Mouse (Mus musculus): ENCODE measurements around the gene Xpo6. TPM values are rescaled to one million over a fixed set of nuclear protein-coding genes. Genes with fewer than 3 reads are reported as not detected.

Xpo6 gene
- polyA plus RNA-seq, 1 experiment from 2014 or later, result 20.8 TPM

DNA sequence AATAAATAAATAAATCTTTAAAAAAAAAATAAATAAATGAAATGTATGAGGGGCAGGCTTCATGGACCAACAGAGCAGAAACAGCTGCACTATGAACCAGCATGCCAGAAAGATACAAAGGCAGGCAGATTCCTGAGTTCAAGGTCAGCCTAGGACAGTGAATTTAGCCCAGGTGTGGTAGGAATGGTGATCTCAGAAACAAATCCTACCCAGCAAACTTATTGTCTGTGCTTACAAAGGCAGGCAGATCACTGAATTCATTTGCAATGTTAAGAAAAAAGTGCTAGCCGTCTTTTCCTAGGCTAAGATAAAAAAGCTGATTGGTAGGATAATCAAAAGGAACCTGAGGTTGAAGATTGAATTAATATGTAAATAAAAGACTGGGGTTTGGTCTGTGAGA lies 54.1 kb downstream of the Xpo6 start:
- no peaks in the 10 kb centered on the region for H3K4me1 ChIP-seq (ENCODE audit: insufficient read depth, low read depth, low read length)
- WGBS, result 70% methylated on average over 1 of the region's 1 CpGs
- DNase-seq (ENCODE audit: low spot score) (no peak), ATAC-seq (no peak)
- H3K4me3 ChIP-seq (ENCODE audit: low read depth, low read length), result no peak overlapping the region
- H3K27ac ChIP-seq (ENCODE audit: low read length), result no peak overlapping the region
- H3K27me3 ChIP-seq (replicated peaks; ENCODE audit: insufficient read depth, low read length), result no peaks in the 10 kb centered on the region
- no peaks in the 10 kb centered on the region for H3K9me3 ChIP-seq (ENCODE audit: low read length)
- no peak overlapping the region for H3K9ac ChIP-seq (replicated peaks; ENCODE audit: low read depth)
- no peak overlapping the region for H3K4me2 ChIP-seq (replicated peaks; ENCODE audit: low read depth, low read length)
- H3K36me3 ChIP-seq (ENCODE audit: insufficient read depth, low read length), result peaks cover 15% of the 10 kb centered on the region
- TF ChIP-seq EP300 (IDR thresholded peaks at IDR 0.05) (no peak), CTCF (IDR thresholded peaks at IDR 0.05) (no peak)

DNA sequence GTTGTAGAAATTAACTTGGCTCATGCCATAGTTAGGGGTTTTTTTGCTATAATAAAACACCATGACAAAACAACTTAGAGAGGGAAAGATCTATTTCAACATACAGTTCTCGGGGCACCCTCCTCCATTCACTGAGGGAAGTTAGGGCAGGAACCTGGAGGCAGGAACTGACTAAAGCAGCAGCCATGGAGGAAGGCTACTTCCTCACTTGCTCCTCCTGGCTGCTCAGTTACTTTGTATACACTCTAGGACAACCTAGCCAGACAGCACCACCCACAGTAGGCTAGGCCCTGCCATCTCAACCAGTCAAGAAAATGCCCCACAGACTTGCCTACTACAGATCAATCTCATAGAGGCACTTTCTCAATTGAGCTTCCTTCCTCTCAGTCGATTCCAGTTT lies 55.9 kb downstream of the Xpo6 start:
- Histone ChIP-seq H3K9ac (replicated peaks; ENCODE audit: low read depth) (no peak overlapping the region), H3K27ac (ENCODE audit: low read length) (no peak overlapping the region), H3K36me3 (ENCODE audit: insufficient read depth, low read length) (peaks cover 17% of the 10 kb centered on the region), H3K4me3 (ENCODE audit: low read depth, low read length) (no peak overlapping the region), H3K27me3 (replicated peaks; ENCODE audit: insufficient read depth, low read length) (no peaks in the 10 kb centered on the region), H3K4me2 (replicated peaks; ENCODE audit: low read depth, low read length) (no peak overlapping the region), H3K9me3 (ENCODE audit: low read length) (no peaks in the 10 kb centered on the region), H3K4me1 (ENCODE audit: insufficient read depth, low read depth, low read length) (no peaks in the 10 kb centered on the region)
- 72% methylated on average over 2 of the region's 2 CpGs for WGBS
- DNase-seq (ENCODE audit: low spot score), result no peak
- no peak for ATAC-seq
- TF ChIP-seq EP300 (IDR thresholded peaks at IDR 0.05) (no peak), CTCF (IDR thresholded peaks at IDR 0.05) (no peak)

DNA sequence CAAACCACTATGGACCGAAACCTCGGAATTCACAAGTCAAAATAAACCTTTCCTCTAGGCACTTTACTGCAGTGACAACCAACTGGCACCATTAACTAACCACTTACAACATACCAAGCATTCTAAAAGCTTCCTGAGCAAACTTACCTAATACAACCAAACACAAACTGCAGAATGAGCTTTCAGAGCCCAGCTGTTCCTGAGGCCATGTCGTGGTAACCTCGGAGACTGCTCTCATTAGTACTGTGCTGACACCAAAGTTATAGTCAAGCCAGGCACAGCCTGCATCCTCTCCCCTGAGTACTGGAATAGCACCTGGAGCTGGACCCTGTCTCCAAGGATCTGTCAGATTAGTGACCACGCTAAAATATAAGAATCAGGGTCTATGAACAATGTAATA lies 62.5 kb downstream of the Xpo6 start:
- no peak overlapping the region for H3K4me3 ChIP-seq (ENCODE audit: low read depth, low read length)
- H3K4me1 ChIP-seq (ENCODE audit: insufficient read depth, low read depth, low read length), result no peaks in the 10 kb centered on the region
- no peak overlapping the region for H3K4me2 ChIP-seq (replicated peaks; ENCODE audit: low read depth, low read length)
- no peaks in the 10 kb centered on the region for H3K9me3 ChIP-seq (ENCODE audit: low read length)
- no peak for ATAC-seq
- no peak for TF ChIP-seq CTCF (IDR thresholded peaks at IDR 0.05)
- TF ChIP-seq EP300 (IDR thresholded peaks at IDR 0.05), result no peak
- no peaks in the 10 kb centered on the region for H3K27me3 ChIP-seq (replicated peaks; ENCODE audit: insufficient read depth, low read length)
- DNase-seq (ENCODE audit: low spot score), result no peak
- no peak overlapping the region for H3K9ac ChIP-seq (replicated peaks; ENCODE audit: low read depth)
- H3K36me3 ChIP-seq (ENCODE audit: insufficient read depth, low read length), result peaks cover 13% of the 10 kb centered on the region
- no peak overlapping the region for H3K27ac ChIP-seq (ENCODE audit: low read length)
- 80% methylated on average over 5 of the region's 5 CpGs for WGBS

DNA sequence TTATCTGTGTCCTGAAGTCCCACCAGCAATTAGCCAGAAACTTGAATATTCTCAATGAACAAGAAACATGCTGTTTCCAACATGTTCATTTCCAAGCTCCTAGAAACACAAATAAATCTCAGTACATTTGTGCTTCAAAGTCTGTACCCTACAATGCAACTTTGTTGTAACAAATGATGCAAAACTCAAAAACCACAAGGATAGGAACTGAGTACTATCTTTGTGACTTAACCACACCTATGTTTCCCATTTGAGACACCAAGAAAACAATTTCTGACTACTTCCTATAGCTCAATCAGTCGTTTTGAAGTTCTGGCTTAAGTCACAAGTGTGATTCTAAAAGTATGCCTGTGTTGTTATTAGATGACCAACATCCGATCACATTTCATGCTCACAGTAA lies 64.9 kb downstream of the Xpo6 start:
- TF ChIP-seq CTCF (IDR thresholded peaks at IDR 0.05) (no peak), EP300 (IDR thresholded peaks at IDR 0.05) (no peak)
- no peak for ATAC-seq
- no peak overlapping the region for H3K4me2 ChIP-seq (replicated peaks; ENCODE audit: low read depth, low read length)
- peak; percentile 21 for DNase-seq (ENCODE audit: low spot score)
- no peaks in the 10 kb centered on the region for H3K27me3 ChIP-seq (replicated peaks; ENCODE audit: insufficient read depth, low read length)
- no peak overlapping the region for H3K27ac ChIP-seq (ENCODE audit: low read length)
- WGBS, result 83% methylated on average over 2 of the region's 2 CpGs
- H3K9ac ChIP-seq (replicated peaks; ENCODE audit: low read depth), result no peak overlapping the region
- peaks cover 9% of the 10 kb centered on the region; the same call in 1 of the 2 replicates for H3K36me3 ChIP-seq (ENCODE audit: insufficient read depth, low read length)
- no peaks in the 10 kb centered on the region for H3K4me1 ChIP-seq (ENCODE audit: insufficient read depth, low read depth, low read length)
- H3K4me3 ChIP-seq (ENCODE audit: low read depth, low read length), result no peak overlapping the region
- H3K9me3 ChIP-seq (ENCODE audit: low read length), result no peaks in the 10 kb centered on the region

DNA sequence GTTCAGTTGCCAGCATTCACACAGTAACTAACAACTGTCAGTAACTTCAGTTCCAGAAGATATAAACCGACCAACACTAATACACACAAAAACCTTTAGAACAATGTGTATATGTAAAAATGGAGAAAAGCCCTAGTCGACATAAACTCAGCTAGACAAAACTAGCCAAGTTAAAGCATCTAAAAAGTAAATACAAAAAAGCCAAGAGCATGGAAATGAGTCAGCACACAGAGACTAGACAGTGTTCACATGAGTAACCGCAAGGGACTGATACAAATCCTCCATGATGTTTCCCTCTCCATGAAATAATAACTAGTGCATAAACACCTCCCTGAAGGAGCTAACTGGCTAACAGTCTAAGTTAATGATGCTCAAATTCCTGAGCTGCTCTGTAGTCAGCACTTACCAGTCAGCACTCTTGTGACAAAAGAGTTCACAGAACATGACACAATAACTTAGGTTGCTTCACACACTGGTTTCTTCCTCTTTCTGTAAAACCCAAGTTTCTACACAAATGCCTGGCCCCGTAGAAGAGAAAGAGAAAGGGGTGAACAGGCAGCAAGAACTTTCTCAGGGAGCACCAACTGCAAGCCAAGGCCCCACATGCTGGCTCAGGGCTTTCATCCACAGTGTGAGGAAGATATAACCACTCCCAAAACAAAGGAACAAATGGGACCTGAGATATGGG lies 65.5 kb downstream of the Xpo6 start:
- peaks cover 9% of the 10 kb centered on the region; the same call in 1 of the 2 replicates for H3K36me3 ChIP-seq (ENCODE audit: insufficient read depth, low read length)
- H3K9me3 ChIP-seq (ENCODE audit: low read length), result no peaks in the 10 kb centered on the region
- ATAC-seq (peak; percentile 30; the same call in 1 of the 2 replicates), DNase-seq (ENCODE audit: low spot score) (peak; percentile 39)
- no peak overlapping the region for H3K9ac ChIP-seq (replicated peaks; ENCODE audit: low read depth)
- no peak overlapping the region for H3K4me3 ChIP-seq (ENCODE audit: low read depth, low read length)
- 86% methylated on average over 4 of the region's 4 CpGs for WGBS
- H3K4me2 ChIP-seq (replicated peaks; ENCODE audit: low read depth, low read length), result no peak overlapping the region
- no peaks in the 10 kb centered on the region for H3K4me1 ChIP-seq (ENCODE audit: insufficient read depth, low read depth, low read length)
- no peak for TF ChIP-seq CTCF (IDR thresholded peaks at IDR 0.05)
- TF ChIP-seq EP300 (IDR thresholded peaks at IDR 0.05), result no peak
- no peaks in the 10 kb centered on the region for H3K27me3 ChIP-seq (replicated peaks; ENCODE audit: insufficient read depth, low read length)
- H3K27ac ChIP-seq (ENCODE audit: low read length), result no peak overlapping the region

DNA sequence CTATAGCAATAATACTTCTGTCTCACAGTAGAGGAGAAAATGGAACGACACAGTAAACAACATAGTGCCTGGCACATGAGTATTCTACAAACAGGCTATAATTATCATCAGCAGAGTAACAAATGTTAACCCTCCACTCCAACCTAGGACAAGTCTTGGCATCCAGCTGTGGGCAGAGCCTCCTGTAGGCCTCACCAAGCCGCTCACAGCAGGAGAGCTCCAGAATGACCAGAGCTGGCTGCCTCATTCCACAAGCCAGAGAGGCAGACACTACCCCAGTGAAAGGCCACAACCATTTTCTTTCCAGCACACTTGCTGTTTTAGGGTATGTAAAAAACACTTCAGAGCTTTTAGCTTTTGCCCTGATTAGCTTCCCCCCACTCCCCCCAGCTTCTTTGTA lies 72.6 kb downstream of the Xpo6 start:
- DNase-seq (ENCODE audit: low spot score) (no peak), ATAC-seq (no peak)
- TF ChIP-seq EP300 (IDR thresholded peaks at IDR 0.05), result no peak
- no peak for TF ChIP-seq CTCF (IDR thresholded peaks at IDR 0.05)
- H3K9me3 ChIP-seq (ENCODE audit: low read length), result no peaks in the 10 kb centered on the region
- no peak overlapping the region for H3K4me3 ChIP-seq (ENCODE audit: low read depth, low read length)
- peaks cover 13% of the 10 kb centered on the region; the same call in 1 of the 2 replicates for H3K36me3 ChIP-seq (ENCODE audit: insufficient read depth, low read length)
- 92% methylated on average over 2 of the region's 2 CpGs for WGBS
- H3K9ac ChIP-seq (replicated peaks; ENCODE audit: low read depth), result no peak overlapping the region
- H3K27me3 ChIP-seq (replicated peaks; ENCODE audit: insufficient read depth, low read length), result no peaks in the 10 kb centered on the region
- no peak overlapping the region for H3K27ac ChIP-seq (ENCODE audit: low read length)
- no peak overlapping the region for H3K4me2 ChIP-seq (replicated peaks; ENCODE audit: low read depth, low read length)
- no peaks in the 10 kb centered on the region for H3K4me1 ChIP-seq (ENCODE audit: insufficient read depth, low read depth, low read length)

Measured in lung, postnatal 0 days (tissue).